Mouse (Mus musculus) CH12F3 (cell line): Measurements from ENCODE around the gene Nab2.

Source experiments
- in situ Hi-C: fragments of 300-500 bp; cut with MboI; formaldehyde crosslinking; loops from 2 replicates; pipeline ENCODE4 v1.14.3; 2020; ENCODE audit warnings: low sequenced_read_pairs

Nab2 gene

GRCm38 (mm10) chr10:127652906-127653638 lies 15.3 kb downstream of the Nab2 start:
- in situ Hi-C loops: no loop called here

GRCm38 (mm10) chr10:127645791-127646190 lies 22.6 kb downstream of the Nab2 start:
- in situ Hi-C loops: no loop called here

GRCm38 (mm10) chr10:127643553-127644238 lies 24.7 kb downstream of the Nab2 start:
- in situ Hi-C loops: no loop called here

GRCm38 (mm10) chr10:127642772-127643552 lies 25.4 kb downstream of the Nab2 start, which contains the start of gene Stat6:
TSS of gene Stat6 (plus strand) at chr10:127642986.
- in situ Hi-C loops: no loop called here

GRCm38 (mm10) chr10:127641861-127642771 lies 26.3 kb downstream of the Nab2 start:
- in situ Hi-C loops: no loop called here

GRCm38 (mm10) chr10:127640421-127640820 lies 27.9 kb downstream of the Nab2 start:
- in situ Hi-C loops: no loop called here

GRCm38 (mm10) chr10:127632668-127633271 lies 35.6 kb downstream of the Nab2 start:
- in situ Hi-C loops: loop anchor here (10.0 kb wide), 1 partner anchor 58 kb away; no protein-coding TSS in a partner anchor

GRCm38 (mm10) chr10:127631261-127632214 lies 36.8 kb downstream of the Nab2 start:
- in situ Hi-C loops: loop anchor here (10.0 kb wide), 1 partner anchor 57 kb away; no protein-coding TSS in a partner anchor

GRCm38 (mm10) chr10:127626433-127626832 lies 41.9 kb downstream of the Nab2 start:
- in situ Hi-C loops: no loop called here

GRCm38 (mm10) chr10:127623439-127624216 lies 44.7 kb downstream of the Nab2 start:
- in situ Hi-C loops: no loop called here

- in situ Hi-C loops: no loop called here
Observed at GRCm38 (mm10) chr10:127622661-127623060, 45.7 kb downstream of the Nab2 start.

- in situ Hi-C loops: no loop called here
Observed at GRCm38 (mm10) chr10:127622057-127622392, 46.3 kb downstream of the Nab2 start.

GRCm38 (mm10) chr10:127621191-127622056 lies 46.9 kb downstream of the Nab2 start:
- in situ Hi-C loops: no loop called here

- in situ Hi-C loops: no loop called here
Observed at GRCm38 (mm10) chr10:127620406-127621190, 47.8 kb downstream of the Nab2 start, which contains the start of gene Lrp1. TSS of gene Lrp1 (minus strand) at chr10:127621148.

- in situ Hi-C loops: no loop called here
Observed at GRCm38 (mm10) chr10:127619941-127620405, 48.4 kb downstream of the Nab2 start.

GRCm38 (mm10) chr10:127619119-127619721 lies 49.1 kb downstream of the Nab2 start:
- in situ Hi-C loops: no loop called here
